Mouse (Mus musculus) intestine, postnatal 0 days (tissue): ENCODE data around the gene Tnfsf12. TPM values are rescaled to one million over a fixed set of nuclear protein-coding genes. Genes with fewer than 3 reads are reported as not detected.

Experiments used
- ATAC-seq: fragments of 200-750 bp; cut with Nextera tagmentation; 2 replicates; pipeline ENCODE4 v1.8.0; 2017; ENCODE audit warnings: mild to moderate bottlenecking, moderate TSS enrichment, moderate library complexity
- H3K27ac ChIP-seq: fragments of 300-500 bp; sonication (generic); 2 replicates; pipeline ENCODE4 v1.5.1; 2014; ENCODE audit warnings: mild to moderate bottlenecking, low read depth, low read length, moderate library complexity
- H3K27me3 ChIP-seq: fragments of 300-500 bp; sonication (generic); replicated peaks from 2 replicates; pipeline ENCODE4 v1.6.1; 2014; ENCODE audit warnings: low read length, mixed read lengths; ENCODE audit not compliant: control insufficient read depth, insufficient read depth
- H3K36me3 ChIP-seq: fragments of 300-500 bp; sonication (generic); 2 replicates; pipeline ENCODE4 v1.6.1; 2014; ENCODE audit warnings: mild to moderate bottlenecking, moderate library complexity; ENCODE audit not compliant: control insufficient read depth, insufficient read depth
- H3K4me1 ChIP-seq: fragments of 300-500 bp; sonication (generic); replicated peaks from 2 replicates; pipeline ENCODE4 v1.6.1; 2014; ENCODE audit warnings: antibody characterized with exemption, low read length, mixed read lengths; ENCODE audit not compliant: control insufficient read depth, insufficient read depth
- H3K4me2 ChIP-seq: fragments of 300-500 bp; sonication (generic); replicated peaks from 2 replicates; pipeline ENCODE4 v1.6.1; 2014; ENCODE audit warnings: low read depth, mild to moderate bottlenecking, moderate library complexity
- H3K4me3 ChIP-seq: fragments of 300-500 bp; sonication (generic); 2 replicates; pipeline ENCODE4 v1.5.1; 2014; ENCODE audit warnings: low read depth, low read length
- H3K9ac ChIP-seq: fragments of 300-500 bp; sonication (generic); 2 replicates; pipeline ENCODE4 v1.6.1; 2014; ENCODE audit warnings: mild to moderate bottlenecking, low read depth, low read length
- H3K9me3 ChIP-seq: fragments of 300-500 bp; sonication (generic); 2 replicates; pipeline ENCODE4 v1.6.1; 2016; ENCODE audit warnings: mixed run types; ENCODE audit not compliant: control insufficient read depth
- CTCF ChIP-seq: sonication (generic); IDR thresholded peaks from 2 replicates; pipeline ENCODE4 v1.5.1; 2016; ENCODE audit warnings: low read depth, mild to moderate bottlenecking, control low read depth, antibody characterized with exemption, moderate library complexity
- WGBS: fragments of 180-500 bp; shearing (Covaris S2); extraction: QIAGEN DNeasy Blood & Tissue Kit; methylation state at CpG from one replicate; pipeline ENCODE4 v1.1.7; 2014; 5-methylcytosine and 5-hydroxymethylcytosine counted together
- polyA plus RNA-seq: library from polyadenylated mRNA; unstranded; fragments of >200 nt; fragmentation: Nextera tagmentation; extraction: Ambion mirVana; gene quantifications from 2 replicates; pipeline ENCODE4 v1.2.1, GENCODE M21; 2015

The Tnfsf12 gene
- polyA plus RNA-seq, 1 experiment from 2014 or later = 7.2 TPM

DNA sequence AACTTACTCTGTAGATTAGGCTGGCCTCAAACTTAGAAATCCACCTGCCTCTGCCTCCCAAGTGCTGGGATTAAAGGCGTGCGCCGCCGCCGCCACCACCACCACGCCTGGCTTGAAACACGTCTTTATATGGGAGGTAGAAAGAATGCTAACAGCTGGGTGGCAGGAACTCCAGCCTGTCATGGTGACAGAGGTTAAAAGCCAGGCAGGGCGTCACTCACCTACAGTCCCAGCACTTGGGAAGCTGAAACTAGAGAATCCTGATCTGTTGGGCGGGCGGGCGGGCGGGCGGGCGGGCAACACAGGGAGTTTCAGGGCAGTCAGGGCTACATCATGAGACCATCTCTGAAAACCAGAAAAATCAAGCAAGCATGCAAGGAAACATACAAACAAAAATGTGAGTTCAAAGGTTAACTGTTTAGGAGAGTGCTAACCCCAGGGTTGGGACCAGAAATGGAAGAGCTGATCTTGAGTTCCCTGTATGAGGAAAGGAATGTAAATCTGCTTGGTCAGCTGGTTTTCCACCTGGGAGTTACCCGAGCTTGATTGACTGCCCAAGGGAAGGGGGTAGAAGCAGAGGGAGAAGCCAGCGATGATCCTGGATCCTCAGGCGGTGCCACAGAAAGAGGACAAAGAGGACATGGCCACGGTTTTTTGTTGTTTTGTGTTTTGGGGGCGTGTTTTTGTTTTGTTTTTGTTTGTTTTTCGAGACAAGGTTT, 17.5 kb upstream of the Tnfsf12 start:
- Histone ChIP-seq H3K27ac (no peak overlapping the region), H3K9ac (no peak overlapping the region), H3K4me1 (no peaks in the 10 kb centered on the region), H3K9me3 (no peaks in the 10 kb centered on the region), H3K4me2 (no peak overlapping the region), H3K36me3 (no peaks in the 10 kb centered on the region), H3K4me3 (no peak overlapping the region), H3K27me3 (no peaks in the 10 kb centered on the region)
- 80% methylated on average over 20 of the region's 20 CpGs for WGBS
- no peak for ATAC-seq
- TF ChIP-seq CTCF = no peak

DNA sequence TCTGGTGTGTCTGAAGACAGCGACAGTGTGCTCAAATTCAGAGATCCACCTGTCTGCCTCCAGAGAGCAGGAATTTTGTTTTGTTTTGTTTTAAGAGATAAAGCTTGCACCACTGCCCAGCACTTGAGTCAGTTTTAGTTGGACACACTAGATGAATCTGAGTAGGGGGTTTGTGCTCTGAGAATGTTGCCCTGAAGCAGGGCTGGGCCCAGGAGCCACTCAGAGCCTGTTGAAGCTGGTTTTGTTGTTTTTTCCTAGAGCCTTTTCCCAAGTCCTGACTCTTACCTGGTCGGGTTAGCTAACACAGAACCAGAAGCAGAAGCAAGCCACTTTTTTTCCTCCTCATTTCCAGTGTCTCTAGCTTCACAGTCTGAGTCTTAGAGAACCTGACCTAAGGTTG, 15.4 kb upstream of the Tnfsf12 start:
- no peak for TF ChIP-seq CTCF
- 69% methylated on average over 2 of the region's 2 CpGs for WGBS
- Histone ChIP-seq H3K9me3 (no peaks in the 10 kb centered on the region), H3K4me2 (no peak overlapping the region), H3K4me3 (no peak overlapping the region), H3K27me3 (no peaks in the 10 kb centered on the region), H3K4me1 (no peaks in the 10 kb centered on the region), H3K36me3 (no peaks in the 10 kb centered on the region), H3K27ac (no peak overlapping the region), H3K9ac (no peak overlapping the region)
- no peak for ATAC-seq

DNA sequence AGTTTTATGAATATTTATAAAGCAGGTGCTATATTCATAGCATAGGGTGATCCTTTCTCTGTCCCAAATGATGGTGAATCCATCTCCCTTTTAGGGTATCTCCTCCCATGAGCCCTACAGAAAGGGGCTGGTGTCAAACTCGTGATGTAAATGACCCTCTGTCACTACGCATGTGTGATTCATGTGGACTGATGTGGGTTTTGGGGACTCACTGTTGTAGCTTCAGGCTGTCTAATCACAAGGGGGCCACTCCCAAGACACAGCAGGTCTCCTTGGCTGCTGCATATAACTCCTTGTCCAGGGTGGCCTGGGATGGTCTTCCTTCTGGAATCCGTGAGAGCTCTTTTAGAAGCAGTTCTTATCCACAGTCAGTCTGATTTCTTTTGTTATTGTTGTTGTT, 14.8 kb upstream of the Tnfsf12 start:
- Histone ChIP-seq H3K4me3 (no peak overlapping the region), H3K27me3 (no peaks in the 10 kb centered on the region), H3K9ac (no peak overlapping the region), H3K9me3 (no peaks in the 10 kb centered on the region), H3K4me2 (no peak overlapping the region), H3K4me1 (no peaks in the 10 kb centered on the region), H3K36me3 (no peaks in the 10 kb centered on the region), H3K27ac (no peak overlapping the region)
- WGBS = 76% methylated on average over 3 of the region's 3 CpGs
- ATAC-seq = no peak
- no peak for TF ChIP-seq CTCF

DNA sequence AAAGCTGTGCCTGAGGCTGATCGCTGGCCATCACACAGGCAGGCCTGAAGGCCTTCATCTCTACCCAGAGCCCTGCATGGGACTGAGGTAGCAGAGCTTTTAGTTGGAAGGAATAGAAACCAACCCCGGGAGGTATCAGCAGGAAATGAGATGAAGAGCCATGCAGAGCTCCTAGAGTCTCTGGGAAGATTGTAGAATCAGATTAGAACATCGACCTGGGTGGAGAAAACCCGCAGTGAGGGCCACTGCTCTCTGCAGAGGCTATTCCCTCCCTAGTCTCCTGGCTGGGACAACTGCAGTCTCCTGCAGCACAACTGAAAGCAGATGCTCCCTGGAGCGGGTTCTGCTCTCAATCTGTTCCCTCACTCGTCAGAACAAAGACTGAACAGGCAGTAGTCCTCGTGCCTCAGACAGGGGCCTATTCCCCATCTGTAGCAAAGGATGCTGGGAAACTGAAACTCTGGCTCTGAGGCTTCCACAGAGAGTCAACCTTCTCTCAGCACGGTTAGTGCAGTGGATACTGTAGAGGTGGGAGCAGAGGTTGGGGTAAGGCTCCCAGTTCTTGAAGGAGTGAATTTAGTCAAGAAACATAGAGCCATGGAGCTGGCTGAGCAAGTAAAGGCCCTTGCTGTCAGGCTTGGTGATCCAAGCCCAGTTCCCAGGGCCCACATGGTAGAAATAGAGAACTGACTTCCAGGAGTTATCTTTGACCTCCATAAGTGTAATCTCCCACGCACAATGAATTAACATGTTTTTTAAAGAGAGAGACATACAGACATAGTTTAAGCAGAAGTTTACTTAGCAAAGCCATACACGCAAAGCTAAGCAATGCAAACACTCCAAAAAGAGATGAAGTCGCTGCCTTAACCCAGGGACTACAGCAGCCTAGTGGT, 14.2 kb upstream of the Tnfsf12 start:
- 54% methylated on average over 11 of the region's 11 CpGs for WGBS
- Histone ChIP-seq H3K27ac (no peak overlapping the region), H3K36me3 (no peaks in the 10 kb centered on the region), H3K9me3 (no peaks in the 10 kb centered on the region), H3K9ac (no peak overlapping the region), H3K4me1 (no peaks in the 10 kb centered on the region), H3K4me3 (no peak overlapping the region), H3K27me3 (no peaks in the 10 kb centered on the region), H3K4me2 (no peak overlapping the region)
- no peak for ATAC-seq
- no peak for TF ChIP-seq CTCF

DNA sequence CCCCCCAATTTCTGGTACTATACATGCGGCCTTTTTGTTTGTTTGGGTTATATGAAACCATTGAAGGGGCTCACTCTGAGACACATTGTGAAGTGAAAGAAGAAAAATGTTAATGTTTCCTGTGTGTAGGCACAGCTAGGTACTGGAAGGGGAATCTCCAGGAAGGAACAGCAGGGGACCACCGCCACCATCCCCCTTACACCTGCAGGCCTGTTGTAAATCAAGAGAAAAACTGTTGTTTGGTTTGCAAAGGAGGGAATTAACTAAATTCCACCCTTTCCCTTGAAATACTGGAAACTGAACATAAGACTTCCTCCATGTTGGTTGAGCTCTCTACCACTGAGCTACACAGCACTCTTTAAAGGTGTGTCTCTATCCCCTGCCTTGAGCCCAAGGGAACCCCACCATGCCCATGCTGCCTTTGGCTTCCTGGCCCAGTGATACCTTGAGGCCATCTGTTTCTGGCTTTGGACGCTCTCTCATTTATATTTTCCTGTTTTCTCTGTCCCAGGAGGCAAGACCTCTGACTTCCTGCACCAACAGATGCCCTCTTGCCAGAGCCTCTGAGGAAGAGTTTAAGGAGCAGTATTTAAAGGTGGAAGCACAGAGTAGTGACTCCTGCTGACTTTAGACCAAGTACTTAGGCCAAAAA, 13.1 kb upstream of the Tnfsf12 start:
- no peaks in the 10 kb centered on the region for H3K4me1 ChIP-seq
- no peak for TF ChIP-seq CTCF
- no peaks in the 10 kb centered on the region for H3K36me3 ChIP-seq
- no peak overlapping the region for H3K4me2 ChIP-seq
- H3K27me3 ChIP-seq = no peaks in the 10 kb centered on the region
- H3K27ac ChIP-seq = no peak overlapping the region
- no peak overlapping the region for H3K4me3 ChIP-seq
- no peak overlapping the region for H3K9ac ChIP-seq
- no peaks in the 10 kb centered on the region for H3K9me3 ChIP-seq
- 84% methylated on average over 3 of the region's 3 CpGs for WGBS
- no peak for ATAC-seq

DNA sequence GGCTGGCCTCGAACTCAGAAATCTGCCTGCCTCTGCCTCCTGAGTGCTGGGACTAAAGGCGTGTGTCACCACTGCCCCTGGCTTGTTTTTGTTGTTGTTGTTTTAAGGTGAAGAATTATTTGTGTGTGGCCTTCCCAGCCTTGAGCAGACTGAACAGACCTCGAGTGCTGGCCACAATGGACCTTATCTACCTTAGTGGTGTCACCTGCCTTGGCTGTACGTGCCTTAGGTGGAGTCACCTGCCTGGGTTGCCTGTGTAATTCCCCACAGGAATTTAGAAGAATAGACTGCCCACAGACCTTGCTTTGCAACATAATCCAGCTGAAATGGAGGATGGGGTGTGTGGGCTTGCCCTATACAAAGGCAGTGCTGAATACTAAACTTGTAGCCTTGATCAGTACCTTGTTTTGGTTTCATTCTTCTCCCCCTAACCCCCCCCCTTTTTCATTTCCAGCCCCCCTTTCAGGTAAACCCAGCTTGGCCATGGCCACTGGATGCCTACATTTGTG, 12.3 kb upstream of the Tnfsf12 start:
- no peak overlapping the region for H3K4me2 ChIP-seq
- H3K27me3 ChIP-seq = no peaks in the 10 kb centered on the region
- WGBS = 76% methylated on average over 4 of the region's 4 CpGs
- TF ChIP-seq CTCF = no peak
- H3K4me1 ChIP-seq = no peaks in the 10 kb centered on the region
- H3K36me3 ChIP-seq = no peaks in the 10 kb centered on the region
- no peak overlapping the region for H3K9ac ChIP-seq
- H3K27ac ChIP-seq = no peak overlapping the region
- no peaks in the 10 kb centered on the region for H3K9me3 ChIP-seq
- no peak for ATAC-seq
- no peak overlapping the region for H3K4me3 ChIP-seq
